Mouse (Mus musculus): Measurements from ENCODE around the gene Glis3.
A peak's percentile ranks its signal among the peaks of the same experiment; 100 is the strongest.

Glis3 gene

GRCm38 (mm10) chr19:28679776-28680391, at the start of gene Glis3:
Glis3 (minus strand) TSS chr19:28680077.
- DNase-seq, result peak; percentile 15

GRCm38 (mm10) chr19:28726161-28726880, 46.4 kb upstream of the Glis3 start:
- DNase-seq, result peak; percentile 66

DNA sequence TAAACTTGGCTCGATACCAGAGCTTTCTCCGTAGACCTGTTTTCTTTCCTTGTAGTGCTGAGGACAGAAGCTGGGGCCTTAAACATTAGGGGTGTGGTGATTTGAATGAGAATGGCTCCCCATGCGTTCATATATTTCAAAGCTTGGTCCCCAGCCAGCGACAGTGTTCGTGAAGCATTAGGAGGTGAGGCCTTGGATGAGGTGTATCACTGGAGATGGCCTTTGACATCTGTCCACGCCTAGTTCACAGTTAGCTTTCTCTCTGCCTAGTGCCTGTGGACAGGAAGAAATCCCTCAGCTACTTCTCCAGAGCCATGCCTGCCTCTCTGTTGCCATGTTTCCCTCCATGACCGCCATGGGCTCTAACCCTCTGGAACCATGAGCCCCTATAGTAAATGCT, 44.8 kb upstream of the Glis3 start:
- no peak for DNase-seq

- DNase-seq, result no peak
Observed at GRCm38 (mm10) chr19:28722626-28723025, 42.7 kb upstream of the Glis3 start.

- DNase-seq, result no peak
Observed at GRCm38 (mm10) chr19:28721834-28722233, 42.0 kb upstream of the Glis3 start.

DNA sequence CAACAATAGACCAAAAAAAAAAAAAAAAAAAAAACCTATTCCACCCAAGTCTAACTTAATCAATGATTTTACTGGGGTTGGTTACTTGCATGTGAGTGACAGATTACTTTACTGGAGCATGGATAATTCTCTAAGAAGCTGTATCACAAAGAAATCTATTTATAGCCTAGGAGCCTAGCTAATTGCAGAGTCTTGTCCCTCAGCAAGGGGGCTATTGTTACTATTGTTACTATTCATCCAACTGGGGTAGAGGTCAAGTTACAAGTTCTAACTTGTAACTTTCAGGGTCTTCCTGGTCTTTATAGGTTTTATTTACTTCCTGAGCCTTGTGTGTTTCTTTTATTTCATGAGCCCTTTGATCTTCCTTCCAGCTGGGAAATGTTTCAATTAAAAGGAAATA, 40.1 kb upstream of the Glis3 start:
- DNase-seq, result no peak

GRCm38 (mm10) chr19:28714674-28715073, 34.8 kb upstream of the Glis3 start:
- no peak for DNase-seq

DNA sequence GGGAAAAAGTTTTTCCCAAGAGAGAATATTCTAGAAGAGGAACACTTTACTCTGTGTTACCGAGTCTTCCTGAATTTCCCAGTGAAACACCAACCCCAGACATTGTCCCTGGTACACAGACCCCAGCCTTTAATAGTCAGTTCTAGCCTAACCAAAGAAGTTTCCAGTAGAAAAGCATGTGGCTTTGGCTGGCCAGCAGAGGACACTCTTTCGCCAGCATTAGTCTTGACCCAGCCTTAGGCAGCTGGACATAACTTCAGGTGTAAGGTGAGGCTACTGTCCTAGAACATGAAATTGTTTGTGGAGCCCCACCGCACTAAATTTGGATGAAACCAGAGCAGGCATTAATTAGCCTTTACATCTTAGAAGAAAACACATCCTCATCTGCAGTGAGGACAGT, 17.8 kb upstream of the Glis3 start:
- DNase-seq, result no peak

- DNase-seq, result no peak
Observed at GRCm38 (mm10) chr19:28686398-28686797, 6.5 kb upstream of the Glis3 start.

- no peak for DNase-seq
Observed at GRCm38 (mm10) chr19:28685484-28685883, 5.6 kb upstream of the Glis3 start.

DNA sequence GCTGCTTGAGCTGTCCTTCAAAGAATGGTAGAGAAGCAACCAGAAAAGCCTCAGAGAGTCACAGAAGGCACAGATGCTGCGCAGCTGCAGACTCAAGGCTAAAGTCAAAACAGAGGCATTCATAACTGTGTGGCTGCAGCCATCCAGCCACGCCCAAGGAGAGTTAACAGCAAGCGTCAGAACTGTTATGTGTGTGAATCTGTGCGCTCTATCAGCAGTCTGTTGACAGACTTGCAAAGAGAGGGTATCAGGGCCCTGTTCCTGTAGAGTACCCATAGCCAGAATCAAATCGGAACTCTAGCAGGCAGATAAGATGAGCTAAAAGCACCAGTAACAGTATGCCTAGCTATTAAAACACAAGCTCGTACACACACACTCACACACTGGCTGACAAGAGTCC, 4.5 kb upstream of the Glis3 start:
- DNase-seq, result no peak

- no peak for DNase-seq
Observed at GRCm38 (mm10) chr19:28683346-28683745, 3.5 kb upstream of the Glis3 start.

GRCm38 (mm10) chr19:28679291-28679775, 544 bp downstream of the Glis3 start:
- DNase-seq, result peak; percentile 8

- no peak for DNase-seq
Observed at GRCm38 (mm10) chr19:28678646-28679270, 1.1 kb downstream of the Glis3 start.

- peak; percentile 4 for DNase-seq
Observed at GRCm38 (mm10) chr19:28677728-28678438, 2.0 kb downstream of the Glis3 start.

GRCm38 (mm10) chr19:28677045-28677727, 2.7 kb downstream of the Glis3 start:
- no peak for DNase-seq

DNA sequence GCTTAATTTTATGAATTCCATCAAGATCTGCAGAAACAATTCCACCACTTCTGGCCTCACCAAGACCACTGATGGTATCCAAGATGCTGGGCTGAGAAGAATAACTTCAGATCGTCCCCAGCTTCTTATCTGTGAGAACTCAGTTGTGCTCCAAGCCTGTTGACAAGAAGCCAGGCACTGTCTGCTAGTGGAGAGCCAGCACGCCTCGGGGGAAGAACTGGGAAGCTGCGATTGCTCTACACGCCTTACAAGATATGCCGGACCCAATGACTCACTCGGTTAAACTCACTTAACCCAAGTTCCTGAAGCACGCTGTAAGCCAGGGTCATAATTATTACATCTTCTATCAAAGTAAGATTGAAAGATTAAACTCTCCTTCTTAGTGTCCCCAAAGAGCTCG, 16.1 kb downstream of the Glis3 start:
- no peak for DNase-seq

GRCm38 (mm10) chr19:28663148-28663547, 16.7 kb downstream of the Glis3 start:
- DNase-seq, result no peak

DNA sequence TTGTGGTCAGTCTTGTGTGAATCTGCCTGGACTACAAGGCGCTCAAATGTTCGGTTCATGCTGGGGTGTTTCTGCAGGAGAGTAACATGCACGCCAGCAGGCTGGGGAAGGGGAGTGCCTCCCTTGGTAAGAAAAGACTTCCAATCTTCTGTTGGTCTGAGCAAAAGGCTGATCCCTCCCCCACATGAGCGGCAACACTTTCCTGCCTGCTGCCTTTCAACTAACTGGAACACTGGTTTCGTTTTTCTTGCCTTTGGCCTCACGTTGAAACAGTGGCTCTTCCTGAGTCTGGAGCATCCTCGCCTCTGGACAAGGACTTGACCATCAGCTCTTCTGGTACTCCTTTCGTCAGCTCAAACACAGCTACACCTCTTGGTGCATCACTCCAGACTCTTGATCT, 17.4 kb downstream of the Glis3 start:
- DNase-seq, result no peak

- no peak for DNase-seq
Observed at GRCm38 (mm10) chr19:28660912-28661311, 19.0 kb downstream of the Glis3 start.

DNA sequence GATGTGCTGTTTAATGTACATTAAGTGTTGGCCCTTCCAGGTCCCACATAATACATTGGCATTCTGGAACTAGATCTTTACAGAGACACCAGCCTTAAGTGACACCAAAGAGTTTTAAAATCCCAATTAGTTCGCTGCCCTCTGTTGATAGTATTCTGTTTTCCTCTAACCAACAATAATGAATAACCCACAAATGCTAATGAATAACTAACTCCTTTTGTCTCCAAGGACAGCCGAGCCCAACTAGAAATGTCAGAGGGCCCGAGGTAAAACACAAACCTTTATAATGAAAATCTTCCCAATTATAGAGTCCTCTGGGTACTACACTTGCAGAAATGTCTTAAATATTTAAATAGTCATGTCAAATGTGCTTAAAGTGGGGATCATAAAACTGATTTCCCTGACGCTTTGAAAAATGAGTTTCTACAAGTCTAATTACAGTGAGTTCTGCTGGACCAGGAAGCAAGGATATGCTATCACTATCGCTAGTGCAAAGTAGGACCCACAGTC, 22.1 kb downstream of the Glis3 start:
- DNase-seq, result no peak

DNA sequence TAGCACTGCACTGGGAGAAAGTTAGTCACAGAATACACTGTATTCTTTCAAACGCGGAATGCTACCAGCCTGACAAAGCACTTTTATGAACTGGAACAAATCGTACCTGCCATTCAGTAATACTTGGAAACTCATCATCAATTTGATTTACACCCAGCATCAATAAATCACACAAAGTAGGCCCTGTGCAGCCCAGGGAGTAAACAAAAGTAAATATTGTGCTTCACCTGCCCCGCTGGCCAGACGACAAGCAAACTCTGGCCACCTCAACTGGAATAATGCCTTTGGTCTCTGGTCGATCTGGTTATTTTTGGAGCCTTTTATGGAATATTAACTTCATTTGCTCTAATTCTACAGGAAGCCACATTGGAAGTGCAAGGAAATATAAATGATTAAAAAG, 23.0 kb downstream of the Glis3 start:
- DNase-seq, result no peak

GRCm38 (mm10) chr19:28655166-28655565, 24.7 kb downstream of the Glis3 start:
- no peak for DNase-seq

All from right cerebral cortex, adult 18-20 months (tissue).